Mouse (Mus musculus) T-helper 1 cell (primary cell): Measurements from ENCODE around the gene Col6a6.
"Not testable (repeated sequence)": the region's sequence is repeated elsewhere in the genome, so short reads cannot be mapped to it uniquely, and the experiment has no call there.

ENCODE experiments used
- in situ Hi-C: fragments of 300-600 bp; cut with MboI, MseI; formaldehyde crosslinking; loops from one replicate; pipeline ENCODE4 v1.15.1; 2025; ENCODE audit warnings: high pct_unique_total_duplicates

Col6a6 gene

GRCm38 (mm10) chr9:105827791-105828385 is at the start of gene Col6a6:
Col6a6 (minus strand) TSS chr9:105828160.
- in situ Hi-C loops, result no loop called here

GRCm38 (mm10) chr9:105876124-105876523 is 48.2 kb upstream of the Col6a6 start:
- in situ Hi-C loops, result loop anchor here (10.0 kb wide), 1 partner anchor 449 kb away; no protein-coding TSS in a partner anchor

GRCm38 (mm10) chr9:105871643-105872042 is 43.7 kb upstream of the Col6a6 start:
- in situ Hi-C loops, result loop anchor here (10.0 kb wide), 1 partner anchor 453 kb away; no protein-coding TSS in a partner anchor

GRCm38 (mm10) chr9:105857773-105858172 is 29.8 kb upstream of the Col6a6 start:
- in situ Hi-C loops, result no loop called here

GRCm38 (mm10) chr9:105852778-105853065 is 24.8 kb upstream of the Col6a6 start:
- in situ Hi-C loops, result no loop called here

GRCm38 (mm10) chr9:105852015-105852777 is 24.2 kb upstream of the Col6a6 start:
- in situ Hi-C loops, result no loop called here

- in situ Hi-C loops, result no loop called here
Observed at GRCm38 (mm10) chr9:105851011-105851410, 23.1 kb upstream of the Col6a6 start.

- in situ Hi-C loops, result no loop called here
Observed at GRCm38 (mm10) chr9:105848396-105848795, 20.4 kb upstream of the Col6a6 start.

- in situ Hi-C loops, result no loop called here
Observed at GRCm38 (mm10) chr9:105847261-105847660, 19.3 kb upstream of the Col6a6 start.

- in situ Hi-C loops, result not testable (repeated sequence)
Observed at GRCm38 (mm10) chr9:105841386-105841785, 13.4 kb upstream of the Col6a6 start.

- in situ Hi-C loops, result loop anchor here (5.0 kb wide), 1 partner anchor 1302 kb away; no protein-coding TSS in a partner anchor
Observed at GRCm38 (mm10) chr9:105839147-105839515, 11.2 kb upstream of the Col6a6 start.

- in situ Hi-C loops, result loop anchor here (5.0 kb wide), 1 partner anchor 1301 kb away; no protein-coding TSS in a partner anchor
Observed at GRCm38 (mm10) chr9:105838396-105839146, 10.6 kb upstream of the Col6a6 start.

GRCm38 (mm10) chr9:105835587-105835986 is 7.6 kb upstream of the Col6a6 start:
- in situ Hi-C loops, result loop anchor here (5.0 kb wide), 1 partner anchor 1298 kb away; no protein-coding TSS in a partner anchor

GRCm38 (mm10) chr9:105834799-105835198 is 6.8 kb upstream of the Col6a6 start:
- in situ Hi-C loops, result loop anchor here (5.0 kb wide), 1 partner anchor 1297 kb away; no protein-coding TSS in a partner anchor

- in situ Hi-C loops, result no loop called here
Observed at GRCm38 (mm10) chr9:105831291-105831690, 3.3 kb upstream of the Col6a6 start.

GRCm38 (mm10) chr9:105827076-105827647 is 798 bp downstream of the Col6a6 start:
- in situ Hi-C loops, result no loop called here

- in situ Hi-C loops, result no loop called here
Observed at GRCm38 (mm10) chr9:105820711-105821110, 7.2 kb downstream of the Col6a6 start.

- in situ Hi-C loops, result no loop called here
Observed at GRCm38 (mm10) chr9:105819155-105819709, 8.7 kb downstream of the Col6a6 start.

GRCm38 (mm10) chr9:105814436-105814835 is 13.5 kb downstream of the Col6a6 start:
- in situ Hi-C loops, result no loop called here

GRCm38 (mm10) chr9:105811458-105811857 is 16.5 kb downstream of the Col6a6 start:
- in situ Hi-C loops, result no loop called here

- in situ Hi-C loops, result no loop called here
Observed at GRCm38 (mm10) chr9:105808920-105809505, 18.9 kb downstream of the Col6a6 start.
